Mouse (Mus musculus) ES-Bruce4 (cell line): ENCODE measurements around the gene Coq8a. TPM values are rescaled to one million over a fixed set of nuclear protein-coding genes. Genes with fewer than 3 reads are reported as not detected.
A peak's percentile ranks its signal among the peaks of the same experiment; 100 is the strongest.

Experiments
- H3K27ac ChIP-seq: 2 replicates; pipeline ENCODE4 v1.5.1; 2012; ENCODE audit warnings: low read length, inconsistent platforms; ENCODE audit not compliant: insufficient read depth
- H3K27me3 ChIP-seq: 2 replicates; pipeline ENCODE4 v1.6.1; 2012; ENCODE audit warnings: mild to moderate bottlenecking, low read length, inconsistent platforms; ENCODE audit not compliant: control insufficient read depth, poor library complexity, insufficient read depth, severe bottlenecking
- H3K36me3 ChIP-seq: 2 replicates; pipeline ENCODE4 v1.6.1; 2012; ENCODE audit warnings: inconsistent platforms, mild to moderate bottlenecking, low read length, moderate library complexity; ENCODE audit not compliant: control insufficient read depth, poor library complexity, insufficient read depth, severe bottlenecking
- H3K4me1 ChIP-seq: one replicate; pipeline ENCODE4 v1.8.1; 2011; ENCODE audit warnings: low read length; ENCODE audit not compliant: control insufficient read depth, insufficient read depth
- H3K4me3 ChIP-seq: 2 replicates; pipeline ENCODE4 v1.5.1; 2011; ENCODE audit warnings: low read depth, mild to moderate bottlenecking, low read length
- H3K9ac ChIP-seq: 2 replicates; pipeline ENCODE4 v1.6.1; 2012; ENCODE audit warnings: low read depth, mild to moderate bottlenecking, inconsistent platforms; ENCODE audit not compliant: poor library complexity, severe bottlenecking
- H3K9me3 ChIP-seq: replicated peaks from 2 replicates; pipeline ENCODE4 v1.6.1; 2012; ENCODE audit warnings: mild to moderate bottlenecking, low read length, inconsistent platforms; ENCODE audit not compliant: control insufficient read depth, poor library complexity, insufficient read depth, severe bottlenecking
- CTCF ChIP-seq: IDR thresholded peaks from one replicate; pipeline ENCODE4 v1.8.1; 2011; ENCODE audit warnings: low read depth, low read length
- EP300 ChIP-seq: IDR thresholded peaks from 2 replicates; pipeline ENCODE4 v1.6.1; 2011; ENCODE audit warnings: low read depth, low read length; ENCODE audit not compliant: insufficient read depth
- POLR2A ChIP-seq: IDR thresholded peaks from one replicate; pipeline ENCODE4 v1.8.1; 2011; ENCODE audit warnings: low read length; ENCODE audit not compliant: insufficient read depth
- polyA plus RNA-seq: library from polyadenylated mRNA; stranded (reverse); fragments of >200 nt; gene quantifications from 2 replicates; pipeline ENCODE4 v1.2.4, GENCODE M21; 2011; ENCODE audit warnings: low read depth; ENCODE audit not compliant: missing spikeins, insufficient read depth, insufficient read length

Coq8a gene
- polyA plus RNA-seq, 1 experiment = 6.9 TPM

DNA sequence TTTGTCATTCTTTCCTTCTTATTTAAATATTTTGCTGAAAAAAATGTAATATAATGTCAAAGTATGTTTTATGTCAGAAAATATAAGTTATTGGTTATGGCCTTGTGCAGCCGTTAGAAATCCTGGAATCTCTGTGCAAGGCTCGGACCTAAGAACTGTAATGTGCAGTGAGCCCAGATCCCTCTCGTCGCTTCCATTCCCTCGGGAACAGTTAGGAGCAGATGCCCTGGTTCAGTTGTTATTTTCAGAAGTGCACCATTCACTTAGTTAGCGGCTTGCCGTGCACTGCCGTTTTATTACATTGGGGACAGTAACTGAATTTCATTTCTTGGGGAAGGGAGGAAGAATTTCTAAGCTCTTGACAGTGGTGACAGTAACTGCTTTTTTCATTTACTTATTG is 81.2 kb downstream of the Coq8a start:
- no peaks in the 10 kb centered on the region for H3K4me1 ChIP-seq
- H3K27ac ChIP-seq = no peak overlapping the region
- H3K9ac ChIP-seq = no peak overlapping the region
- no peaks in the 10 kb centered on the region for H3K36me3 ChIP-seq
- H3K4me3 ChIP-seq = no peak overlapping the region
- H3K27me3 ChIP-seq = no peaks in the 10 kb centered on the region
- TF ChIP-seq POLR2A (no peak), EP300 (no peak), CTCF (no peak)
- no peaks in the 10 kb centered on the region for H3K9me3 ChIP-seq

DNA sequence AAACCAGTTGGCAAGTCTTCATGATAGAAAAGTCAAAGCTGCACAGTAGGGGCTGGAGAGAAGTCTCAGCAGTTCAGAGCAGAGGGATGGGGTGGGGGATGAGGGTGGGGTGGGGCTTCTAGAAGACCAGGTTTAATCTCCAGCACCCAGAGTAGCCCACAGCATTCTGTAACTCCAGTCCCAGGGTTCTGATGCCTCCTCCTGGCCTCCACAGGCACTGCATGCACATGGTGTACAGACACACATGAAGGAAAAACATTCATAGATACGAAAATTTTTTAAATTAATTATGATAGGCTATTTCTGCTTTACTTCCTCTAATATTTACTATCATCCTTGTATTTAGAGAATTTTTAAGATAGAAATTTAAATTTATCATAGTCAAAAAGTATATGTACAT is 82.9 kb downstream of the Coq8a start:
- H3K4me3 ChIP-seq = no peak overlapping the region
- no peak overlapping the region for H3K9ac ChIP-seq
- no peaks in the 10 kb centered on the region for H3K36me3 ChIP-seq
- no peaks in the 10 kb centered on the region for H3K27me3 ChIP-seq
- H3K4me1 ChIP-seq = no peaks in the 10 kb centered on the region
- no peaks in the 10 kb centered on the region for H3K9me3 ChIP-seq
- H3K27ac ChIP-seq = no peak overlapping the region
- TF ChIP-seq POLR2A (no peak), EP300 (no peak), CTCF (peak; percentile 60)

Other genes starting within 250 kb of the Coq8a start
- gene Cdc42bpa, start 239.1 kb downstream of the Coq8a start, polyA plus RNA-seq = 39.3 and 43.1 TPM in 2 replicates
- gene Psen2, start 63.8 kb upstream of the Coq8a start, polyA plus RNA-seq = 11.7 and 13.7 TPM in 2 replicates
- gene Itpkb, start 130.9 kb upstream of the Coq8a start, polyA plus RNA-seq = 12.2 and 12.4 TPM in 2 replicates